Mouse (Mus musculus): Measurements from ENCODE around the gene Itpkb.

Gene Itpkb

DNA sequence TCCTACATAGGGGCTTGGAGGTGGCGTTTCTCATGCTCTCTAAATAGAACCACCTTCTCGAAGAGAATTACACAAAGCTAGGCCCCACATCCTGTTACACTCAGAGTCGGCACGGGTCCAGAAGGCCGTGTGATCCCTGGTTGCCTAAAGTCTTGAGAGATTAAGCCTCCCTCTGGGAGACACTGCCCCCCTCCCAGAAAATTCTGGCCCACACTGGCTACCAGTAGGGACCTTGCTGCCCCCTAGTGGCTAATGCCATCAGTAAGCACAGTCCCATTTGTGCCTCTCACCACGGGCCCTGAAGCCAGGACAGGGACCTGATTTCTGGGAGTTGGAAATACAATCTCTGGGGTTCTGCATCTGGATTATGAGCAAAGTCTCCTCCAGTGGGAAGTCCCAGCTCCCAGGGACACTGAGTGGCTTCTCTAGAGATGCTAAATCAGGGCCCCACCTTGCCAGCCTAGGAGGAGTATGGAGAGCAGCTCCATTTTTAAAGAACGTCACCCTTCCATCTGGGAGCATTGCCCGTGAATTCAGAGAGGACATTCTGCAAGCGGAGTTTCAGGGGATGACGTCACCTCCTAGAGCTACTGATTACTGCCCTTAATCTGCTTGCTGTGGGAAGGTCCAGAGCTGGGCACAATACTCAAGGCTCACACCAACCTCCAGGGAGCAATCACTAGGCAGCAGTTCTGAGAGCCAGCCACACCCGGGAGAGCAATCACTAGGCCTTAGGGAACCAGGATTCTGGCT is 92.0 kb downstream of the Itpkb start:
- in situ Hi-C loops (cut with MboI; ENCODE audit: low pct_unique_long_range_greater_than_20kb in 1 of 2, low sequenced_read_pairs in 2 of 2, unreplicated experiment in 1 of 2), result loop anchor here in 1 of 2 experiments (5.0 to 25.0 kb wide), 2 partner anchors 160 to 560 kb away; partner anchors contain the start of gene Psen2

DNA sequence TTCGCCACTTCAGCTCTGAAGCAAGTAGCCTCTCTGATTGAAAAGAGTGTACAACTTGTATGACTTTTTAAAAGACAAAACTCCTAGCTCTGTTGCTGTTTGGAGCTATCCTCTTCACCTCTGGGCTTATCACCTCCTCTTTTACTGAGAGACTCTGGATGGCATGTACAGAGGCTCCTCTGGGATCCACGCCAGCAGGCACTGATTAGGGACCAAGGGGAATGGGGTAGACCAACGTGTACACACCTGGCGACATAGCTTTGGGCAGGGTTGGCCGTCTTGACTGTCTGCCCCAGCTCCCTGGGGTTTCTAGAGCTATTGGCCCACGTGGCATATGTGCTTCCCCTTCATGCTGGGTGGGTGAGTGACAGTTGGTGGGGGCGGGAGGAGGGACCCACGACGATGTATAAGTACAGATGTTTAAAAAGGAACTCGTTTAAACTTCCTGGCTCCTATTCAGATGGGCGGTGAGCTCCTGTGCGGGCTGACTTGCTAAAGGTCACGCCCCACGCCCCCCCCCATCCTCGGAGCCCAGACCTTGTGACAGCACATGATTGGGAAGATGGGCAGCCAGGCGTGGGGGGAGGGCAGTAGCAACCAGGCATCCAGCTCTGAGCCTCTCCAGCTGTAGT is 92.8 kb downstream of the Itpkb start:
- in situ Hi-C loops (cut with MboI; ENCODE audit: low pct_unique_long_range_greater_than_20kb in 1 of 2, low sequenced_read_pairs in 2 of 2, unreplicated experiment in 1 of 2), result loop anchor here in 1 of 2 experiments (5.0 to 25.0 kb wide), 2 partner anchors 161 to 561 kb away; partner anchors contain the start of gene Psen2

DNA sequence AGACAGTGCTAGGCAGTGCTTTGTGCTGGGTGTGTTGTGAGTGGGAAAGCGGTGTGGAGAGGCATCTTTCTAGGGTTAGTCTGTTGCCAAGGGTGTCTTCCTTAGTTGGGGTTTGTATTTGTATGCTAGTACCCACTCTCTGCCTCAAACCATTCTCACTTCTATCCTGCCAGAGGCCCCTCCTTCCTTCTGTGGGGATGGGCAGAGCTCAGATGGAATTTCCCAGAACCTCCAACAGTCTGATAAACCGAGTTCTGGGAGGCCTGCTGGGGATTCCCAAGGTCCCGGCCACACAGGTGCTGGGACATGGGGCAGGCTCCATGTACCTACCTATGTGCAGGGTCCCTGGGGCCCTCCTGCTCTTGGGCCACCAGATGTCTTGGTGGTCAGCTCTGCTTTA is 93.6 kb downstream of the Itpkb start:
- in situ Hi-C loops (cut with MboI; ENCODE audit: low pct_unique_long_range_greater_than_20kb in 1 of 2, low sequenced_read_pairs in 2 of 2, unreplicated experiment in 1 of 2), result loop anchor here in 1 of 2 experiments (5.0 to 25.0 kb wide), 2 partner anchors 162 to 562 kb away; partner anchors contain the start of gene Psen2

DNA sequence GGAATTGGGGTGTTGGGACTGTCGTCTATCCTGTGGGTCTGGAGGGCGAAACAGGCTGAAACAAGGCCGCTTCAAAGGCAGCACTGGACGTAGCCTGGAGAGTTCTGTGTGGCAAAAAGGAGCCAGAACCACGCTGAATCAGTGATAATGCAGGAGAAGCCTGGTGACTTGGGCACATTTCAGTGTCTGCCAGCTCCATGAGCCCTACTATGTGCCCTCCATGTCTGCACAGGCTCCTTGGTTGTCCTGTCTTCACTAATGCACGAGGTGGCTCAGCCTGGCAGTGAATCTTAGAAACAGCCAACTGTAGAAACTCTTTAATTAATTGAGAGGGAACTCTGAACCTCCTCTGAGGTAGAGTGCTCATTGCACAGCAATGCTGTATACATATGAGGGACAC is 96.1 kb downstream of the Itpkb start:
- in situ Hi-C loops (cut with MboI; ENCODE audit: low pct_unique_long_range_greater_than_20kb in 1 of 2, low sequenced_read_pairs in 2 of 2, unreplicated experiment in 1 of 2), result no loop called here

DNA sequence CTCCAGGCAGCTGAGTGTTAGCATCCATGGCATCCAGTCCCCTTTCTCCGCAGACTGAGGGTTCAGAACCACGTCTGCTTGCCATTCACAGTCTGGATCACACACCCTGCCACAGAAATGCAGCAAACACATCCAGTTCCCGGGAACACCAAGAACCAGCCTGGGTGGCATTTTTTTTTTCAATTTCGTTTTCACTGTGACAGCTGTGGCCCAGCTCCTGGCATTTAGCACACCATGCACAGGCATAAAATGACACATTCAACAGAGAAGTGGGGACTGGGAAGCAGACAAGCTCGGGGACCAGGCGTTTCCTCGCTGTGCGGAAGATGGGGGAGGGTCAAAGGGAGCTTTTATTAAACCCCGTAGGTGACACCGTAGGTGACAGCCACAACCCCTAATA is 97.4 kb downstream of the Itpkb start:
- in situ Hi-C loops (cut with MboI; ENCODE audit: low pct_unique_long_range_greater_than_20kb in 1 of 2, low sequenced_read_pairs in 2 of 2, unreplicated experiment in 1 of 2), result no loop called here

DNA sequence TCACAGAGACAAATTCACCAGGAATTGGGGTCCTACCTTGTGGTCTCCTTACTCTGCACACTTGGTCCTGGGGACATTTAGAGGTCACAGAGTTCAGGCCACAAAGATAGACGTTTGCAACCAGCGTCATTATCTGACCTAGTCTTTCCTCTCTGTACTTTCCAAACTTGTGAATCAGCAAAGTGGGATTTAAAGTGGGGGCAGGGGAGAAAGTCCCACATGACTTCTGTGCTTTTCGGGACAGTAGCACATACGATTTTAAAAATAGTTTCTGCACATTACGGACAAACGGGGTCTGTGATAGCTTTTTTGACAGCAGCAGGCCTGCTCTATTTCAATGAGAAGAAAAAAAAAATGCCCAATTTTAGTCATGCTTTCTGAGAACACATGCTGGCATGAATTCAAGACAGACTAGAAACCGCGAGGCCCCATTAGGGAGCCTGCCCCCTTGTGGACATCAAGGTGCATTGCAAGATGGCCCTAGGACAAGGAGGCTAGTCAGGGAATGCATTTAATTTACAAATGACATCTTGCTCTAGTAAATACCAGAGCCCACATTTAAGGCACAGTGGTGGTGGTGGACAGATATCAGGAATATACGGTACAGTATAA is 97.9 kb downstream of the Itpkb start:
- in situ Hi-C loops (cut with MboI; ENCODE audit: low pct_unique_long_range_greater_than_20kb in 1 of 2, low sequenced_read_pairs in 2 of 2, unreplicated experiment in 1 of 2), result no loop called here

DNA sequence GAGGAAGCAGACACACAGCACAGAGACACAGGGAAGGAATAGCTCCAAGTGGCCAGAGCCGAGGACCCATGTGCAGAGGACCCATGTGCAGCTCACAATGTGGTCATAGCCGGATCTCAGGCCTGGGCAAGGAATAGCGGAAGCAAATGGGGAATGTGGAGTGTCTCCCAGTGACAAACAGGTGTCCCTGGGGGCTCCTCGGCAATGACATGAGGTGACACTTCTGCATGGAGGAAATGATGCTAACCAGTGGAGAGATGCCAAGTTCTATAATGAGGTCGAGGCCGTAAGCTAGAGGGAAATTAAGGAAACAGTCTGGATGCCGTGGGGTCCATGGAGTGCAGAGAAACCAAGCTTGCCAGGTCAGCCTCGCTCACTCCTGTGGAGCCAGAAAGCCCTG is 98.6 kb downstream of the Itpkb start:
- in situ Hi-C loops (cut with MboI; ENCODE audit: low pct_unique_long_range_greater_than_20kb in 1 of 2, low sequenced_read_pairs in 2 of 2, unreplicated experiment in 1 of 2), result no loop called here

DNA sequence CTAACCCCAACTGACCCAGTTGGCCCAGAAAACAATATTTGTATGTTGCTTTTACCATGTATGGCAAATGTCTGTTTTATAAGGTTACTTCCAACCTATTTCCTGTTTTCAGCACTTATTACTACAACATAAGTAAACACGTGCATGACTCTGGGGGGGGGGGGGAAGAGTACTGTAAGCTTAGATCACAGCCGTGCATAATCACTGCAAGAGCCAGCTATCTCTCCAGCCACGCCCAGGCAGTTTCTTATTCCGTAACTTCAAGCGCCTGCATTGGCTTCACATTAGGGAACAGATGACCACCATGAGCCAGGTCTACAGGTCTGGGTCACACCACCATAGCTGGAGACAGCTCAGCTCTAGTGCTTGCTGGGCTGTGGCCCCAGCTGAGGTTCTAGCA is 99.5 kb downstream of the Itpkb start:
- in situ Hi-C loops (cut with MboI; ENCODE audit: low pct_unique_long_range_greater_than_20kb in 1 of 2, low sequenced_read_pairs in 2 of 2, unreplicated experiment in 1 of 2), result loop anchor here (10.0 kb wide), 2 partner anchors 55 to 335 kb away; partner anchors contain the start of gene Stum (in 1 of the 2)

DNA sequence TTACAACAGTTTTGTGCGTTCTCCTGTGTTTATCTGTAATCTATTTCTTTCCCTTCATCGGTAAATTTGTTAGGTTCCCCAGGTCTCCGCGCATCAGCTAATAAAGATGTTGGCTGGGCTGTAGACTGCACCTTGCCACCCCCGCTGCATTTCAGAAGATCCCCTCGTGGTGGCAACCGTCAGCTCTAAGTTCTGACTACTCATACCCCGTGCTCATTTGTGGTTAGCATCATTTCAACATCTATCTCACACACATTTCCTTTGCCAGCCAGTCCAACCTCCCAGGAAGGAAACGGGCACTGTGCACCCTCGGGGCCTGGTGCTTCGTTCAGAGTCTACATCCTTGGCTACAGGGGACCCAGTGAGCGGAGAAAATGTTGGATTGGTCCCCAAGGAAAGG is 101.5 kb downstream of the Itpkb start:
- in situ Hi-C loops (cut with MboI; ENCODE audit: low pct_unique_long_range_greater_than_20kb in 1 of 2, low sequenced_read_pairs in 2 of 2, unreplicated experiment in 1 of 2), result loop anchor here (10.0 kb wide), 2 partner anchors 53 to 333 kb away; partner anchors contain the start of gene Stum (in 1 of the 2)

DNA sequence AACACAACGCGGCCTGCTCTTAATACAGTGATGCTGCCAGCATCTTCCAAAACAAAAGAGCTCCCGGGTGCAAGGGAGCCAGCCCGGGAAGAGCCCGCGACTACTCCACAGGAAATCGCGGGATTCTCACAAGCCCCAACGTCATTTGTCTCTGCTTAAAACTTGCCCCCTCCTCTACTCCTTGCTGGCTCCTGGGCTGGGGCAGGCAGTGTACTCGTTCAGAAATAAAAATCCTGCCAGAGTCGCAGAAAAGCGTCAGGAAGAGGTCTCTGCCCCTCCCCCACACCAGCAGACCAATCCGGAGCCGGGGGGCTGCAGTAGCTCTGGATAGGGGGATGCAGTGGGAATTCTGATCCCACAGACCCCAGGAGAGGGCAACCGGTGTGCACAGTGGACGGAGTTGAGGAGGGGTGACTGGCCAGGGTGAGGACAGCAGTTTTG is 102.8 kb downstream of the Itpkb start:
- in situ Hi-C loops (cut with MboI; ENCODE audit: low pct_unique_long_range_greater_than_20kb in 1 of 2, low sequenced_read_pairs in 2 of 2, unreplicated experiment in 1 of 2), result loop anchor here (10.0 kb wide), 2 partner anchors 52 to 332 kb away; partner anchors contain the start of gene Stum (in 1 of the 2)

DNA sequence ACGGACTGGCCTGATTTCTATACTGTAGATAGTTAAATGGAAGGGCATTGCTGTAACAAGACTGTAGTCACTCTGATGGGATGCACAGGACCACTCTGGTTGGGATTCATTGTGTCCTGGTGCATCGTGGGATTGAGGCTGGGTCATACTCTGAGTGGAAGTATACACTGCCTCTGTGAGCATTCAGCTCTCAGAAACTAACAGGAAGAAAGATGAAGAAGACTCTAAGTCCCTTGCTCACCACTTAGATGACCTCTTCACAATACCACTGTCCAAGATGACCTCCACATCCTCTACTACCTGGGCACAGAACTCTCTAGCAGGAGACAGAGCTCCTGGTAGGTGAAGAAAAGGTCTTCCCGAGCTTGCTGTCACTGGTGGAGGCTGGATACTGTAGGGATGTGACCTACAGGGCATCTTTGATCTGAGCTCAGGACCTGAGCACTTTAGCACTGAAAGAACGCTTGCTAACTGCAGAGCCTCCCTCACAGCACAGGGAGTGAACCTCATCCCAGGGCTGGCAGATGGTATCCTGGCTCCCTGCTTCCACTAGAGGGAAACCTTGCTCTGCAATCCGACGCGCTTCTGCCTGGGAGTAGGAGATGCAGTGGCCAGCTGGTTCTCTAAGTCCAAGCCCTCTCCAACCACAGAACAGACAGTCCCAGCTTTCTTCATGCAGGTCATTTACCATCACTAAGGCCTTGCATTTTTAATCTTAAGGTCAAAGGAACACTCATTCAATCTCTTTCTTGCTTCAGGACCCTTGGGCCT is 103.7 kb downstream of the Itpkb start:
- in situ Hi-C loops (cut with MboI; ENCODE audit: low pct_unique_long_range_greater_than_20kb in 1 of 2, low sequenced_read_pairs in 2 of 2, unreplicated experiment in 1 of 2), result loop anchor here (10.0 kb wide), 2 partner anchors 51 to 331 kb away; partner anchors contain the start of gene Stum (in 1 of the 2)

DNA sequence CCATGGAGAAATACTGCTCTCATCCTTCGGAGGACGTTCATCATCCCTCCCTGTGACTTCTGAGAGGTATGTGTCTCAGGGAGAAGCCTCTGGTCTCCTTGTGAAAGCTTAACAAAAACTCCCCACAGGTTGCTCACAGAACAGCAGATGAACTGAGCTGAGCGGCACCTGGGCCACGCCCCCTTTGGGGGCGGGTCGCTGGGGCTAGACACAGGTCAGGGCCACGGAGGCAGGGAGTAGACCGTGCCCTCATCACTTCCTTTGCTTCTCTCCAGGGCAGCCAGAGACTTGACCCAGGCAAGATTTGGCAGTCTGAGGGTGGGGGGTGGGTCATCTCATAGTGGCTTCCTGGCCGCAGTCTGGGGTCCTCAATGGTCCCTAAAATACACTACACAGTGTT is 104.6 kb downstream of the Itpkb start:
- in situ Hi-C loops (cut with MboI; ENCODE audit: low pct_unique_long_range_greater_than_20kb in 1 of 2, low sequenced_read_pairs in 2 of 2, unreplicated experiment in 1 of 2), result loop anchor here (10.0 kb wide), 2 partner anchors 50 to 330 kb away; partner anchors contain the start of gene Stum (in 1 of the 2)

DNA sequence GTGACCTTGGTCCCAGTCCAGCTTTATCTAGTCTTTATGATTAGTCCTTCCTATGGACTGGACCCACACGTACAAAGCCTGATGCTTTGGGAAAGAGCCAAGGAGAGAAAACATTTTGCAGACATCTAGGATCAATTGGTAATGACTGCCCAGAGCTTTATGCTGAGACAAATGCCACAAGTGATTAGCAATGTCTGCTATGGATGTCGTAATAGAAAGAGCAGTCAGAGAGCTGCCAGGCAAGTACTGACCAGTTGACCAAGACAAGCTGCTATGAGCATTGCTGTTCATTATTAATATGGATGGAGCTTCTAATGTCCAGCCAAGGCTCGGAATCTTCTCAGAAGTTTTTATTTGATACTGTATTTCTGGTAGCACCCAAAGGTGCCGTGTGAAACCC is 109.2 kb downstream of the Itpkb start:
- in situ Hi-C loops (cut with MboI; ENCODE audit: low pct_unique_long_range_greater_than_20kb in 1 of 2, low sequenced_read_pairs in 2 of 2, unreplicated experiment in 1 of 2), result loop anchor here (10.0 kb wide), 2 partner anchors 45 to 325 kb away; partner anchors contain the start of gene Stum (in 1 of the 2)

DNA sequence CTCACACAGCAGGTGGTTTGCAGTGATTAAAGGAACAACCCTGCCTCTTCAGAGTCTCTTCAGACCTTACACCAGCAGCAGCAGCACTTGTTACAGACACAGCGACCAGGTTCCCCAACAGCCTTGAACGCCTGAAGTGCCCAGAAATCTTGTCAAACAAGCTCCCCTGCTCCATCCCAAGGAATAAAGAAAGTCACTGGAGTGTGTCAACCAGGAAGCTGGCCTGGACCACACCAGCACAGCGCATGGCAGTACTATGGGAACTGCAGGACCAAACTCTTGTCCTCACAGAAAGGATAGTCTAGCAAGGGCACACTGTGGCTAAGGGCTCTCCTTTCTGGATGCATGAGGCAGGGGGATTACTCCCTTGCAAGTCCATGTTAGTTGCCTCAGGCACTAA is 114.1 kb downstream of the Itpkb start:
- in situ Hi-C loops (cut with MboI; ENCODE audit: low pct_unique_long_range_greater_than_20kb in 1 of 2, low sequenced_read_pairs in 2 of 2, unreplicated experiment in 1 of 2), result loop anchor here in 1 of 2 experiments (5.0 kb wide), 2 partner anchors 33 to 103 kb away; no protein-coding TSS in a partner anchor

DNA sequence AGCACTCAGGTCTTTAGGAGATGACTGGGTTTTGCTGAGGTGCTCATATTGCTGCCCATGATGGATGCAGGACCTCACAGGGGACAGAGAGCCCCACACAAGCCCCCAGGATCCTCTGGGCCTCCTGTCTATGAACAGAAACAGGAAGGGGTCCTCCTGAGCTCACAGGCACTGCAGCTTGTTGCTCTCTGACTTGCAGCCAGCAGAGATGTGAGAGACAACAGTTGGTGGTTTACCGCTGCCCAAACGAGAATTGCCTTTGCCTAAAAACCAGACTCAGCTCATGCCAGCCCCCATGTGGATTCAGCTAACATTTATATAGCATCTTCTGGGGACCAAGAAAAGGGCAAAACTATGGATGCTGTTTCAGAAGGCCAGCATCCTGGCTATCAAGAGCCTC is 119.4 kb downstream of the Itpkb start:
- in situ Hi-C loops (cut with MboI; ENCODE audit: low pct_unique_long_range_greater_than_20kb in 1 of 2, low sequenced_read_pairs in 2 of 2, unreplicated experiment in 1 of 2), result no loop called here

DNA sequence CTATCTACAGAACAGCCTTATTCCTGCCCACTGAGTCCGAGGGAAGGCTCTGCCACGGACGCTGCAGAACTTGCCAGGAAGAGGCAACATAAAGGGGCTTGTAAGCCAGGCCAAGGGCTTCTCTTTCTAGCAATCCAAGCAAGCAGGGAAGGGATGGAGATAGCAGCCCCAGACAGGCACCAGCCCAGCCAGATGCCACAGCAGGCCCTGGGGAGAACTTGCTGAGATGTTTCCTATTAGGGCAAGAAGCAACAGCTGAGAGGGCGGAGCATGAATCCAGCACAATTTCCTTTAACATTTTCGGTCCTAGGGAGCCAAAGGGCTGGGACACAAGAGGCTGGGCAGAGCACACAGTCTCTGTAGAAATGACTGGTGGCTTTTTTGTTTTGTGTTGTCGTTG is 128.0 kb downstream of the Itpkb start:
- in situ Hi-C loops (cut with MboI; ENCODE audit: low pct_unique_long_range_greater_than_20kb in 1 of 2, low sequenced_read_pairs in 2 of 2, unreplicated experiment in 1 of 2), result no loop called here

DNA sequence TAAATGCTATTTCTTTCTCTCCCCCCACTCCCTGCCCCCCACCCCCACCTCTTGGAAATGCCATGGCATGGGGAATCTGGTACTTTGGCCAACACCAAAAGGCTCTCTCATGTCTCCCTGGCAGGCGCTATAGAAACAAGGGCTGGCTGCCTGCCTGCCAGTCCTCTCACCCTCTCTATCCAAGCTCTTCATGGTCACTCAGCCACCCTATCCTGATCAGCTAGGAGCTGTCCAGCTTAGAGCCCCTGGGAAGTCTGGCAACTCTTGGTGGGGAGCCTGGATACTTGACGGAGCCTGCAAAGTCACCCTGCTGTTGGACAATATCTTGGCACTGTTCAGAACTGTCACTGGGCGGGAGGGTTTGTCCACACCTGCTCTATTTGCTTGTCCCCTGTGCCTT is 128.4 kb downstream of the Itpkb start:
- in situ Hi-C loops (cut with MboI; ENCODE audit: low pct_unique_long_range_greater_than_20kb in 1 of 2, low sequenced_read_pairs in 2 of 2, unreplicated experiment in 1 of 2), result no loop called here

DNA sequence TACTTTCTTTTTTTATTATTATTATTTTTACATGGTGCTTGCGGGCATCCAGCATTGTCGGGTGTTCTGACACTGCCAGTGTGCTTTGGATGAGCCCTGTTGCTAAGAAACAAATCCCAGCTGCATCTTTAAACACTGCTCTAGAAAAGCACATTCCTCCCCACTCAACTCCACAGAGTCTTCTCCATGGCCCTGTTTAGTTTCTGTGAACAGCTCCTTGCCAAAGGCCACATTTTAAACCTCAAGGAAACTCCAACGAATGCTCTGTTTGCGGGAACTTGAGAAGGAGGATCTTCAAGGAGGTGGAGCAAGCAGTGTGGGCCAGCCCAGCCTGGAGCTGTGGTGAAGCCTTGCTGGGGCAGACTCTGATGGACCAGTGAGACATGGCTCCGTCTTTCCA is 130.4 kb downstream of the Itpkb start:
- in situ Hi-C loops (cut with MboI; ENCODE audit: low pct_unique_long_range_greater_than_20kb in 1 of 2, low sequenced_read_pairs in 2 of 2, unreplicated experiment in 1 of 2), result no loop called here
